Mouse (Mus musculus) activated CD4-positive, CD25-positive, alpha-beta regulatory T cell, adult 4 months (primary cell): ENCODE measurements around the gene Ccdc103. TPM values are rescaled to one million over a fixed set of nuclear protein-coding genes. Genes with fewer than 3 reads are reported as not detected.

Experiments used
- ATAC-seq: one replicate; pipeline ENCODE4 v1.8.0; 2017
- polyA plus RNA-seq, 2 experiments: library from polyadenylated mRNA; unstranded; fragments of 100-300 nt; shearing (Covaris generic); gene quantifications; one replicate each; pipeline ENCODE4 v1.2.1; 2017

Gene Ccdc103
- polyA plus RNA-seq, 2 experiments from 2014 or later, result 0.29 TPM; not detected in 1

DNA sequence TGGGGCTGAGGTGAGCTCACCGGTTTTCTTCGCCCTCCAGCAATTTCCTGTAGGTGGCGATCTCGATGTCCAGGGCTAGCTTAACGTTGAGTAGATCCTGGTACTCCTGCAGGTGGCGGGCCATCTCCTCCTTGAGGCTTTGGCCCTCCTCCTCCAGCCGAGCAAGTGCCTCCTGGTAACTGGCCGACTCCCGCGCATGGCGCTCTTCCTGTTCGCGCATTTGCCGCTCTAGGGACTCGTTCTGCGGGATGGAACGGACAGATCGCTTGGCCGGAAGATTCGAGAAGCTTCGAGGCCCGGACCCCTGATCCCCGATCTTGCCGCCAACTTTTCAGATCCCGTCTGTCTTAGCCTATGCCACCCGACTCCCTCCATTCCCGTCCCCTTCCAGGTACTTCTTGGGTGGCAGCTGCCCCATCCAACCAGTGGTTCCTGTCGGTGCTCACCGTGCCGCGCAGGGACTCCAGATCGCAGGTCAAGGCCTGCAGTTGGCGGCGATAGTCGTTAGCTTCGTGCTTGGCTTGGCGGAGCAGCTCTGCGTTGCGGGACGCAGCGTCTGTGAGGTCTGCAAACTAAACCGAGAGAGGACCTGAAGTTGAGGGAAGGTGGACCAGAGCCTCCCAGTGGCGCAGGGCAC lies 12.1 kb downstream of the Ccdc103 start:
- ATAC-seq, result peak; percentile 66

DNA sequence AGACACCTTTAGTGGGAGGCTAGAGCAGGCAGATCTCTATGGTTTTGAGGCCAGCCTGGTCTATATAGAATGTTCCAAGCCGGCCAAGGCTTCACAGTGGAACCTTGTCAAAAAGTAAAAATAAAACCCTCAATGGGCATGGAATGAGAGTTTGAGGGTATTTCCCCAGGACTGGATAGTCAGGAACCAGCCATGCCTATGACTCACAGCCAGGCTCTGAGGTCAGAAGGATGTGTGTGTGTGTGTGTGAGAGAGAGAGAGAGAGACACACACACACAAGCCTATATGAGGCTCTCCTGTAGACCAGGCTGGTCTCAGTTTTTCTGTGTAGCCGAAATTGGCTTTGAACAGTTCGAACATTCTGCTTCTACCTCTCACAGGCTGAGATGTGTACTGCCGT lies 13.7 kb downstream of the Ccdc103 start:
- ATAC-seq, result no peak

DNA sequence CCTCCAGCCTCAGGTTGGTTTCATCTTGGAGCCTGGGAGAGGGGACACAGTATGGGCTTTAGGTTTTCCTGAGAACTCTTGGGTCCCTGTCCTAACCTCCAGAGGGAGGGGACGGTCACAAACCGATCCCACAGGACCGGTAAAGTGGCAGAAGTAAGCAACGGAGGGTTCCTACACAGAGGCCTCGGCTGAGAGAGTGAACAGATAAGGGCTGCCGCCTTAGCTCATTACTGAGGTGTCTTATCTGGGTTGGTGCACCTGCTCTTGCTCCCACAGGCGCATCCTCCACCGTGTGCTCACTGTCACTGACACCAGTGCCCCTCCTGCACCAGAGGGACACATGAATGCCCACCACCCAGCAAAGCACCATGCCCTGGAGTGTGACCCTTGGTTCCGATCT lies 14.8 kb downstream of the Ccdc103 start:
- no peak for ATAC-seq

DNA sequence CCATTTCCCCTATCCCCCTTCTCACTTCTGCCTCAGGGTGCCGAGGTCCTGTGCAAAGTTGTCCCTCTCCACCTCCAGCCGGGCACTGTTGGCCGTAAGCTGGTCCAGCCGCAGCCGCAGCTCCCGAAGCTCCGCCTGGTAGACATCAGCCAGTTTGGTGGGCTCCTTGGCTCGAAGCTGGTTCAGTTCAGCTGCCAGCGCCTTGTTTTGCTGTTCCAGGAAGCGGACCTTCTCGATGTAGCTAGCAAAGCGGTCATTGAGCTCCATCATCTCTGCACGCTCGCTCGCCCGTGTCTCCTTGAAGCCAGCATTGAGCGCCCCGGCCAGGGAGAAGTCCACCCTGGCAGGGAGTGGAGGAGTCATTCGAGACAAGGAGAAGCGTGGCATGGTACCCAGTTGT lies 15.6 kb downstream of the Ccdc103 start:
- ATAC-seq, result no peak

DNA sequence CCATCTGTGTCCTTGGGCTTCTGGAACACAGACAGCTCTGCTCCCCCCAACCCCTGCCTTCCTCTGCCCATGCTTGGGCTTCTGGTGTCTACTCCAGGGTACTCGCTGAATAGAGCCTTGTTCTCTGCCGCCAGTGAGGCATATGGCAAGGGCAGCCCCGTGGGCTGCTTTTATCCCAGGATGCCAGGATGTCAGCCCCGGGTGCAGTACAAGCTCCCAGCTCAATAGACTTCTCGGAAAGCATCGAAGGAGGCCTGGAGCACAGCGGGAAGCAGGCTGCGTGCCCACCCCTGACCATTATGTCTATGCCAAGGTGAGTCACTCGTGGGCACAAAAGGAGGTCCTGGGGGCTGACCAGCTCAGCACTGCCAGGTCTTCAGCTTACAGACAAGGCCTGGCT lies 17.4 kb downstream of the Ccdc103 start:
- ATAC-seq, result no peak

DNA sequence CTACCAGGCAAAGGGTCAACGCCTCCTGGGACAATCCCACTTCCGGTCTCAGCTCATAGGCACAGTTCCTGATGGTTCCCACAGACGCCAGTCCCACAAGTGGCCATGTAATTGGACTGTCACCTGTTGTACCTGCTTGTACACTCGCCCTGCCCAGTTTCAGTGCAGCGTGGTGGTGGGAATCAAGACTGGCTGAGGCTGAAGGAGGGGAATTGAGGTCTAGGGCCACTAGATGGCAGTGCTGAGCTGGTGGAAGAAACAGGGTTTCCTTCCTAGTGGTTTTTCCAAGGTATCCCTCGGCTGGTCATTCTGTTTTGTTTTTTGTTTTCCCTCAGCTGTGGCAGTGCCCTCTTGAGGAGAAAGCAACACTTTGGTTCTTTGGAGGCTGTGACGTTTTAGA lies 19.8 kb downstream of the Ccdc103 start, which contains the start of gene Gfap:
Gfap (minus strand) TSS at position 150 of the 400 bp plus-strand sequence.
- ATAC-seq, result no peak

DNA sequence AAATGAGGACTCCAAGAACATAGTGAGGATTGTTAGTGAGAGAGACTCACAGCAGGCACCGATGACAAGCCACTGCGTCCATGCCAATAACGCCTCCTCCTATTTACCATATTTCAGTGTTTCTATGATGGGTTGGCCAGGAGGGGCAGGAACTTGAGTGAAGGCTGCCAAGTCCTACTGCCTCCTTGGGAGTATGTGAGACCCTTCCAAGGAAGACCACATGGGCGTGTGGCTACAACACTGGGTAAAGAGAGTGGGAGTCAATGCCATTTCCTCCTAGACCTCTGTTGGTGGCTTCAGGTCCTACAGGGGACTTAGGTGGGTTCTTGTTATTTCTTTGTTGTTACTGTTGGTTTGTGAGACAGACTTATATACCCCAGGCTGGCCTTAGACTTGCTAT lies 20.2 kb downstream of the Ccdc103 start:
- no peak for ATAC-seq

DNA sequence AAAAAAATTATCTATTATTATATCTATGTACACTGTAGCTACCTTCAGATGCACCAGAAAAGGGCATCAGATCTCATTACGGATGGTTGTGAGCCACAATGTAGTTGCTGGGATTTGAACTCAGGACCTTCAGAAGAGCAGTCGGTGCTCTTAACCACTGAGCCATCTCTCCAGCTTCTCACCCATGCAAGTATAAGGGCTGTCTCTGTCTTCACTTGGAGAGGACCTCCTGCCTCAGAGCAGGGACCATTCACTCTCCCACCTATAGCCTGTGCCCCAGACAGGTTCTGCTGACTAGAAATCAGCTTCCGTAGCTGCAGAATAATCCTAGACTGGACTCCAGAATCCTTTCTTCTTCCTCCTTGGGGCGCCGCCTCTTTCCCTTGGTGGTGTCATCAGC lies 21.1 kb downstream of the Ccdc103 start:
- ATAC-seq, result no peak

DNA sequence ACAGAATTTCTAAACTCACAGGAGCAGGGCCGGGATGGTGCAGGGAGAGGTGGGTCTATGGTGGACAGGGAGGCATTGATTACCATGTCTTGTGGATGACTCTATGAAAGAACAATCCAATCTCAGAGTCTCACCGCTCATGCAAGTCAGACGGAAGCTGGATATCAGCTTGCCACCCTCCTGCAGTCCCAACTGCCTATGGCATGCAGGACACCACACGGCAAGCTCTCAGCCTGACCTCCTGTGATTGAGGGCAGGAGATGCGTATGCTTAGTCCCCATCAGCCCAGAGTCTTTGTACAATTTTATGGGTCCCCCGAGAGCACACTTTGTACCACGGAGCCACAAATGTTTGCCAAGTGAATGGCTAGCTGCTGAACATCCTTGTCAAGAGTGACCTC lies 22.6 kb downstream of the Ccdc103 start:
- no peak for ATAC-seq

DNA sequence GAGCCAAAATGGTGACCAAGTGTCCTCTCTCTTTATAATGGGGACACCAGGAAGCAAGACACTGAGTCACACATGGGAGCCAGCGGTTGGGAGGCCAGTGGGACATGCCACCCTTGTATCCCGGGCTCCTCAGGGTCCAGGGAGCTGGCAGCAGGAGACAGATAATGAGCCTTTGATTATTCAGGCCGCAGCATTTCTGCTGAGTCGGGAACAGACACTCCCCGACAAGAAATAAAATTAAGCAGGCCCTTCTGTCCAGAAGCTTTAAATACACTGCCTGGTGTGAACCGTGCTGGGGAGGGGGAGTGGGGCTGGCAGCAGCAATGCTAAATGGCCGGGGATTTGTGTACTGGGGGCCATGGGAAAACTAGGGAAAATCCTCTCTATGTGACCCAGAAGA lies 30.4 kb downstream of the Ccdc103 start:
- no peak for ATAC-seq

DNA sequence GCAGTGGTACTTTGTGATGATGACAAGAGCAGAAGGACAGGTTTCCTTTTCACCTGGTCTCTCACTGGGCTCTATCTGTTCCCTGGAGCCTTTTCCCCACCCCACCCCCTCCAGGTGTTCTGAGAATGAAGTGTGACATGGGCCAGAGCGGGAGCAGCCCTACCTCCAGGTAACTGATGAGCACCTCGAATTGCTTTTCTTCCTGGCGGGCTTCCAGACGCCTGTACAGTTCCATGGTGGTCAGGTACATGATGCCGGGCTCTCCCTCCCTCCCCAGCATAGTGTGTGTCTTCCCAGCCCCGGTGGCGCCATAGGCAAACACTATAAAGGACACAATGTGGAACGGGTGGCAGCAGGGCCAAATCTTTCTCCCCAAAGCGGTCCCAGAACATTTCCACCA lies 34.4 kb downstream of the Ccdc103 start:
- no peak for ATAC-seq

DNA sequence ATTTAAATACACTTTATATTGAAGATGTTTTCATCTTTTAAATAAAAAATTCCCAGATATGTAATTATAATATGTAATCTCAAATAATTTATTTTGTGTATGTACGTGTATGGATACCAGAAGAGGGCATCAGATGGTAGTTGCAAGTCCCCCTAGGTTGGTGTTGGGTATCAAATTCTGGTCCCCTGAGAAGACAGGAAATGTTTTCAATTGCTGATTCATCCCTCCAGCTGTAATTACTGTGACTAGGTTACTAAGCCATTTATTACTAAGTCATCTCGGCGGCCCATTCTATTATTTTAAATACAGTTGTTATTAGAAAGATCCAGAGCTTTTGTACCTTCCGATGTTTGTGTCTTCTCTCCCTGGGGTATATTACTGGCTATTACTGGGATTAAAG lies 37.1 kb downstream of the Ccdc103 start:
- no peak for ATAC-seq

DNA sequence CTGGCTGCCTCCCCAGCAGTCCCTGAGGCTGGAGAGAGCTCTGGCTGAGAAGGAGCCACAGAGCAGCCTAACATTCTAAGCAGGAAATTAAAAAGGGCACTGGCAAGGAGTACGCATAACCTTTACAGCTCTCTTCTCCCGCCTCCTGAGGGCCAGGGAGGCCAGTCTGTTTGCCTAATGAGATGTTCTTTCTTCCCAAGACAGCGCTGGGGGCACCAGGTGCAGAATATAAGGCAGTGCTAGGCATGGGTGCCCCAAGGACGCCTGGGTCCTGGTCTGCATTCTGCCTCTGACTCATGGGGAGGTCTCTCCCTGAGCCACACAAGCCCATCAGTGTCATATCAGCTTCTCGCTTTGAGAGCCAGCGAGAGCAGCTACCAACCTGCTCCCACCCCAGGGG lies 40.5 kb downstream of the Ccdc103 start:
- ATAC-seq, result no peak

DNA sequence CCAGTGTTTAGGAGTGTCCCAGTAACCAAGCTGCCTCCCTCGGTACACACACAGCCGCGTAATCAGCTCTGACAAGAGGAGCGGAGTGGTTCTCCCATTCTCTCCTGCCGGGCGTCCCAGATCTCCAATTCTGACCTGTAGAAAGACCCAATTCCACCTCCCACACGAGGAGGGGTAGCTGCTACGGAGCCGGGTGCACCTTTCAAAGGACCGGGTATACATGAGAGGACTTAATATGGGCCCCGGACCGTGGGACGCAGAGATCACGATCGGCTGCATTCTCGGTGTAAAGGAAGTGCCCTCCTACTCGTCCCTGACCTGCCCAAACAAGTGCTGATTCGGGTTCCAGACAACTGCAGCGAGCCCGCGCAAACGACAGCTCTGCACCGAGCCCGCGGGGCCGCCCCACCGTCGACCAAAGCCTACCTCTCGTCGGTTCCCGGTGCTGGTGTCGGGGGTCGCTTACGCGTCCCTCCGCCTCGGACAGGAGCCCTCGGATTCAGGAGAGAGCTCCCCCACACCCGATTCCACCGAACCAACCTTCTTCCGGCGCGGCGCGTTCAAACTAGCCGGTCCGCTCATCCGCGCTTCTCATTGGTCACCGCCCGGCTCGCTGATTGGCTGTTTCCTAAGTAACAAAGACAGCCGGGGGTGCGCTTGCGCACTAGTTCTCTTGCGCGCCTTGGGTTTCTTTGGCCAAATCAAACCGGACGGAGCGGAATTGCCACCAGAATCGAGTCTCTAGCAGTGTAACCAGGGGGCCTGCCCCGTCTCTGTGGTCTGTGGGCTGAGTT lies 43.8 kb downstream of the Ccdc103 start, which contains the start of gene Kif18b:
Kif18b (minus strand) TSS at position 568 of the 794 bp plus-strand sequence.
- ATAC-seq, result peak; percentile 95

DNA sequence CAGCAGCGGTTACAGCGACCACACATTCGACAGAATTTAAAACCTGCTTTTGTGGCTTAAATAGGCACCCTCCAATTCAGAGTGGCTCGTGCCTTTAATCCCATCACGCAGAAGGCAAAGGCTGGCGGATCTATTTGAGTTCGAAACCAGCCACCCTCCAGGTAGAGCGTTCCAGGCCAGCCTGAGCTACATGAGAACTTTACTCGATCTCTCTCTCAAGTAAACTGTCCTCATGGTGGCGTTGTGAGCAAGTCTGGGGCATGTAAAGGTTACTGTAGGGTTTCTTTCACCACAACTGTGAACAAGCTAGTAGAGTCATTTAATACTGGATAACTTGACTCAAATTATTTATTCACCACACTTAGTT lies 44.3 kb downstream of the Ccdc103 start:
- ATAC-seq, result peak; percentile 33

DNA sequence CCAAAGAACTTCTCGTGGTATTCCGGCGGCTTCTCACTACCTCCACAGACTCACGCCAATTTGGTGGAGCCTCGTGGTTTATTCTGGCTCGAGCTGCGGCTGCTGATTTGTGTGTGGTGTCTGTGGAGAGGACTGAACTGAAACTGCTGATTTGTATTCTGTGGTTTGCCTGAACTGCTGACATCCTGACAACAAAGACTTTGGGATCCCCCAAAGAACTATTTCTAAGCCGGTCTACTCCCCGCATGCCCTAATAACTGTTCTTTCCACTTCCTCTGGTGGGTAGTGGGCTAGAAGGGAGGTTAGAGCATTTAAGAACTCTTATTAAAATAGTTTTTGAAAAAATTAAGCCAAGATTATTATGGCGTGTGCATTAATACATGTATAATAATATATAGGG lies 49.7 kb downstream of the Ccdc103 start:
- no peak for ATAC-seq

Other genes starting within 250 kb of the Ccdc103 start
- not detected for gene Meioc, start 217.5 kb upstream of the Ccdc103 start, polyA plus RNA-seq
- 10 to 100 TPM; 36.5 to 37.9 TPM for gene Ccdc43, start 183.4 kb upstream of the Ccdc103 start, polyA plus RNA-seq
- gene Adam11, start 119.8 kb upstream of the Ccdc103 start, polyA plus RNA-seq, result not detected
- under 1 TPM in 1 of 2 experiments, not detected in 1; 0.15 TPM for gene Gjc1, start 61.5 kb upstream of the Ccdc103 start, polyA plus RNA-seq
- not detected for gene Higd1b, start 45.4 kb upstream of the Ccdc103 start, polyA plus RNA-seq
- gene Eftud2, start 219 bp upstream of the Ccdc103 start, polyA plus RNA-seq, result 100 to 1,000 TPM in 1 of 2 experiments, 10 to 100 TPM in 1; 97.6 to 127 TPM
- not detected for gene Fam187a, start 4.0 kb downstream of the Ccdc103 start, polyA plus RNA-seq
- gene Gfap, start 19.7 kb downstream of the Ccdc103 start, polyA plus RNA-seq, result not detected
- gene Kif18b, start 43.9 kb downstream of the Ccdc103 start, polyA plus RNA-seq, result 1 to 10 TPM; 1.6 to 1.9 TPM
- not detected for gene C1ql1, start 65.5 kb downstream of the Ccdc103 start, polyA plus RNA-seq
- 10 to 100 TPM; 62.2 to 99.9 TPM for gene Nmt1, start 147.0 kb downstream of the Ccdc103 start, polyA plus RNA-seq
- gene Dcakd, start 147.1 kb downstream of the Ccdc103 start, polyA plus RNA-seq, result 10 to 100 TPM; 23.5 to 25.6 TPM
- under 1 TPM in 1 of 2 experiments, not detected in 1; 0.20 TPM for gene Plcd3, start 220.5 kb downstream of the Ccdc103 start, polyA plus RNA-seq
- 10 to 100 TPM; 18.4 to 24.0 TPM for gene Acbd4, start 220.5 kb downstream of the Ccdc103 start, polyA plus RNA-seq
- 1 to 10 TPM; 3.4 TPM for gene Hexim1, start 235.0 kb downstream of the Ccdc103 start, polyA plus RNA-seq